Mouse (Mus musculus) embryonic fibroblast, embryonic 13.5 days (primary cell): ENCODE measurements around the gene Adcyap1r1. TPM values are rescaled to one million over a fixed set of nuclear protein-coding genes. Genes with fewer than 3 reads are reported as not detected.

ENCODE experiments used
- H3K27ac ChIP-seq: 2 replicates; pipeline ENCODE4 v1.5.1; 2012; ENCODE audit warnings: low read length, control low read depth, inconsistent platforms; ENCODE audit not compliant: insufficient read depth
- H3K4me1 ChIP-seq: 2 replicates; pipeline ENCODE4 v1.6.1; 2011; ENCODE audit warnings: low read length; ENCODE audit not compliant: control insufficient read depth, insufficient read depth
- H3K4me3 ChIP-seq: 2 replicates; pipeline ENCODE4 v1.5.1; 2011; ENCODE audit warnings: mild to moderate bottlenecking, control low read depth, low read length; ENCODE audit not compliant: insufficient read depth
- CTCF ChIP-seq: IDR thresholded peaks from 2 replicates; pipeline ENCODE4 v1.5.1; 2011; ENCODE audit warnings: mild to moderate bottlenecking, control low read depth, low read length, moderate library complexity, borderline replicate concordance; ENCODE audit not compliant: insufficient read depth
- POLR2A ChIP-seq: IDR thresholded peaks from 2 replicates; pipeline ENCODE4 v1.6.1; 2011; ENCODE audit warnings: low read depth, mild to moderate bottlenecking, control low read depth, low read length, moderate library complexity
- polyA plus RNA-seq: library from polyadenylated mRNA; stranded (reverse); fragments of >200 nt; gene quantifications from 2 replicates; pipeline ENCODE4 v1.2.4, GENCODE M21; 2011; ENCODE audit warnings: low read depth; ENCODE audit not compliant: missing spikeins, insufficient read length

The Adcyap1r1 gene
- 1.5 and 4.2 TPM in 2 replicates for polyA plus RNA-seq

DNA sequence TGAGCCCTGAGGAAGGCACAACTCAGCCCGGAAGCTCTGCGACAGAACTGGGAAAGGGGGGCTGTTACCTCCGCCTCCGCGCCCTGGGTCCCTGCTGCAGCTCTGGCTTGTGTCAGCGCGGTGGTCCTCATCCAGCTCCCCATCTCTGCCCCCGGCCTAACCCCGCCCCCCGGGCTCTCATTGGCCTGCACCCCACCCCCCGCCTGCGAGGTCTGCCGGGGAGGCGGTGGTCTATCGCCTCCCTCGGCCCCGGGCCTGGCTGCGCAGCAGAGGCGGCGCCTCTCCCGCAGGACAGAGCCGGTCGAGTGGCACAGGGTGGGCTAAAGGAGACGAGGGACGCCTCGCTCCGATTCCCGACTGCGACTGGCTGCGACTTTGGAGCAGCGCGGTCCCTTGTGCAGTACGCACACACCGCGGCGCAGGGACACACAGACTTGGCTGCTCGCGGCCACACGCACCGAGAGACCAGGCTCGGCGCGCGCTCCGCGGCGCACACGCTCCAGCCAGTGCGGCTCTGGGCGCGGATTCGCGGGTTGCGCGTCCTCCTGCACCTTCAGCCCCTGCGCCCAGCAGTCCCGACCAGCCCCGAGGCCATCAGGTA is at the start of gene Adcyap1r1:
Gene Adcyap1r1, plus strand, starts transcription at position 208 of the 601 bp plus-strand sequence.
- Histone ChIP-seq H3K4me1 (peaks cover 2% of the 10 kb centered on the region; the same call in 1 of the 2 replicates), H3K4me3 (peak within 1 kb of the TSS; percentile 48), H3K27ac (no peak within 1 kb of the TSS)
- TF ChIP-seq POLR2A (no peak), CTCF (no peak)

DNA sequence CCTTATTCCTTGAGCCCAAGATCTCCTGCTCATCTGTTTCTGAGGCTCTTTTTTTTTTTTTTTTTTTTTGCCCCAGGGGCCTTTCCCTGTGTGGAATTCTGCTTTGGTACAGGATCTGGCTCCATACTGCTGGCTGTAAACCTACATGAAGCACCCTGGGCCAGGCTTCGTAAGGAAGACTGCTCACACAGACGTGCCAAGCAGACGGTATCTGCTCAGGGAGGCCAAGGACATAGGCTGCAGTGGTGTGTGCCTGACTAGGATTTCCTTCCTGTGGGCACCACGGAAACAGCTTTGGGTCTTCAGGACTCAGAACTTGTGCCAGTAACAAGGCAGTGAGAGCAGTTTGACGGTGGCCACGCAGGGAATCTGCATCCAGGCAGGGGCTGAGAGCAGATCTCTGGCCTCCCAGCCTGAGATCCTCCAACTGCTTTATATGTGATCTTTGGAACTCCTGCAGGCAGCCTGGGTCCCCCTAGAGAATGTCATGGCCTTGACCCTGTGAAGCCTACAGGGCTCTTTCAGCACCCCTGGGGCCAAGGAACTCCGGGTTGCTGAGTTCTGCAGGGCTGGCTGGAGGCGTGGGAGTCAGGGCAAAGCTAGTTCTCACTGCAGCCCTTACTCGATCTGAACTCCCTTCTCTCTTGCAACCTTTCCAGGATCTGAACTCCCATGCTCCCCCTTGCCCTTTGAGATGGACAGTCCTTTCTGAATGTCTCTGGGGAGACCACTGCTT is 49.6 kb upstream of the Adcyap1r1 start:
- H3K4me1 ChIP-seq, result no peaks in the 10 kb centered on the region; the same call in 1 of the 2 replicates
- H3K4me3 ChIP-seq, result no peak overlapping the region
- no peak overlapping the region for H3K27ac ChIP-seq
- TF ChIP-seq CTCF, result no peak
- TF ChIP-seq POLR2A, result no peak

DNA sequence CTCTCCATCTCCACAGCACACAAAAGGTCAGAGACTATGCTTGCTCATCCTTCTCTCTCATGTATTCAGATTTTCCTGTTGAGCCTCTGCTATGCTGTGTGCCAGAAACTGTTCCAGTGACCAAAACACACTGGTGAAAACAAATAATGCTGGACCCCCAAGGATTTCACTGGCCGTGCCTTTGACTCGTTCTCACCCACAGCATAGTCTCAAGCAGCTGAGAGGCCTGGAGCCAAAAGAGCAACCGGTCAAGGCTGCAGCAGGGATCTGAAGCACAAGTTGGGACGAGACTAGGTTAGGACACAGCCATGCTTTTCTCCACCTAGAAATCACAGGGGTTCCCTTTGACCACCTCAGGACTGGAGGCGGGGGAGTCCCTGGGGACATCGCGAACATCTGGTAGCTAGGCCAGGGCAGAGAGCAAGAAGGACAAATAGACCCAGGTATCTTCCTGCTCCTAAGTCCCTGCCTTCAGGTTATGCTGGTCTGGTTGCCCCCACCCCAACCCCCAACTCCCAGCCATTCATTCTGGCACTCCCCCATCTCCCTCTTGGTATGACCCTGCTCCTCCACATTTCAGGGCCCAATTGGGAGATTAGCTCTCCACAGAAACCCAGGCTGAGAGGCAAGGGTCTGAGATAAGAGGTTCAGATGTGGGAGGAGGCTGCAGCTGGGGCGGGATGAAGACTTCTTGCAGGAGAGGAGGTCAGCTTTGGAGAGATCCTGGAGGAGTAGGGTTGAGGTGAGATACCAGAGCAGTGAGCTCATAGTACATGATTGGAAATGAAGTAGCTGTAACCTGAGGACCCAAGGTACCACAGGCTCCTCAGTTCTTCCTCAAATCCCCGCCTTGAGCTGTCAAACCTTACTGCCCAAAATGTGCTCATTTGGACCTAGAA is 48.1 kb upstream of the Adcyap1r1 start:
- H3K4me3 ChIP-seq, result no peak overlapping the region
- no peaks in the 10 kb centered on the region; the same call in 1 of the 2 replicates for H3K4me1 ChIP-seq
- TF ChIP-seq POLR2A, result no peak
- TF ChIP-seq CTCF, result no peak
- no peak overlapping the region for H3K27ac ChIP-seq

DNA sequence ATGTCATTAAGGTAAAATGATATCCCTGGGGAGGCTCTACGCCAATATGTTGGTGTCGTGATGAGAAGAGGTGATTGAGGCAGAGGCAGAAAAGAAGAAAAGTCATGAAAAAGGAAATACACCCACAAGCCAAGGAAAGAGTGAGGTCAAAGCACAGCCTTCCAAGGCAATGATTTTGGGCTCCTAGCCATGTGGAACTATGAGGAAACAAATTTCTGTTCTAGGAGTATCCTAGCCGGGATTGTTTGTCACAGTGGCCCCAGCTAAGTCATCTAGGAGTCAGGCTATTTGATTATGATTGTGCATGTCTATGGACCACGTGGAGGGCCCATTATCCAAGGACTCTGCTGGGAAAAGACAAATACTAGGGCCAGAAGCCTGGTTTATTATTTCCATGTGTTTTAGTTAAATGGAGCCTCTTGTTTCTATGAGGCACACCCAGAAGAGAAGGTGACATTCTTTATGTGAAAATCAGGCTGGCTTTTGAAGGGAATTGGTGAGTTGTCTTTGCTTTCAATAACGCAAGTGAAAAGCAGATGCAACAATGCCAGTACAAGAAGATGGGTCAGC is 47.3 kb upstream of the Adcyap1r1 start:
- Histone ChIP-seq H3K27ac (no peak overlapping the region), H3K4me1 (no peaks in the 10 kb centered on the region; the same call in 1 of the 2 replicates), H3K4me3 (no peak overlapping the region)
- TF ChIP-seq CTCF (no peak), POLR2A (no peak)

DNA sequence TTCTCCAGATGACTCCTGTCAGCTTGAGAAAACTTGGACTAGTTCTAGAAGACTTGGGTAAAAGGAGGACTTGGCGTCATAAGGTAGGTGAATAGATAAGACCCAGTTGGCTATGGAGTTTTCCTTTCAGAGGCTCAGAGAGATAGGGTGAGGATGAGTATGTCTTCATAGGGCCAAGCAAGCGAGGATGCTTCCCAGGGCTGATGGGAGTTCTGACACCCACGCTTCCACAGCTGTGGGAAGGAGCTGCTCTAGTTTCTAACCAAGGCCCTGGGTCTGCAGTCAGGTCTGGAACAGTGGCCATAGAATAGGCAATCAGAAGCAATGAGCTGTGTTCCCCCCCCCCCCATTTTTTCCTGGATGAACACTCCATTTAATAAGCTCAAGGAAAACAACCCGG is 44.4 kb upstream of the Adcyap1r1 start:
- H3K4me3 ChIP-seq, result no peak overlapping the region
- no peak overlapping the region for H3K27ac ChIP-seq
- H3K4me1 ChIP-seq, result peaks cover 6% of the 10 kb centered on the region
- TF ChIP-seq POLR2A (no peak), CTCF (no peak)

DNA sequence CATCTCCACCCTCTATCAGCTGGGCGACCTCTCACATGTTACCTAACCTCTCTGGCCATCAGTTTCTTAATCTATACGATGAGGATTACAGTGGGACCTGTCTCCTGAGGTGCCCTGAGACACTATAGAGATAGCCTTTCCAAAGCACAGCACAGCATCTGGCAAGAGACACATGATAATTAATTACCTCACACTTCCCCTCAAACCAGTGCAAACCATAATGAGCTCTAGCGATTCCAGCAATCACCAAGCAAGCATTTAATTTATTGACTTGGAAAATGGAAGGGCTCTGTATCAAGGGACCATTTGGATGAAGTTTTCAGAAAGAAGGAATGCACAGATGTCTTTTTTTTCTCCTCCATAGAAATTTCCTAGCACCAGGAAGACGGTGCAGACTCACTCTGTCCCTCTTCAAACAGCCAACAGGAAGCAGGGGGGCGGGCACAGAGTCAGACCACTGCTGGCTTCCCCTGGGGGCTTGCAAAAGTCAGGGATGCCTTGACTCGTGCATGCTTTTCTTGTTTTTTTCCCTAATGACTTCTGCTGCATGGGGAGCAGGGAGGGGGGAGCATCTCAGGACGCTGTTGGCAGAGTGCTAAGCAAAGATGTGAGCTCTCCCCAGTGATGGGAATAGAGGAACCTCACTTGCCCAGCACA is 41.5 kb upstream of the Adcyap1r1 start:
- Histone ChIP-seq H3K4me3 (no peak overlapping the region), H3K27ac (no peak overlapping the region), H3K4me1 (peaks cover 6% of the 10 kb centered on the region)
- no peak for TF ChIP-seq CTCF
- no peak for TF ChIP-seq POLR2A

DNA sequence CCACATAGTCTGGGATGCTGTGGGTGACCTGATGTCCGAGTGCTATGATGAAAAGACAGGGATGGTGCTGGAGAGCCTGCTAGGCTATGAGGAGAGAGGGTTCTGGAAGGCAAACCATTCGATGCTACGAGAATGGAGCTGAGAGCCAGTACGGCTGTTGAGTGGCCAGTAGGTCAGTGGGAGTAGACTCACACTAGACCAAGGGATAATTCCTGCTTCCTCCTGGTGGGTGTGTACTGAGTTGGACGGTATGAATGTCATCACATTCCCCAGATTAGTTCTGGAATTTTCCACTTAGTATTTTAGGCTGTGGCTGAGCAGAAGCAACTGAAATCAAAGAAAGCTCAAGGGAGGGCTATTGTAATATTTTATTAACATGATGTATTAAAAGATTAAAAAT is 40.8 kb upstream of the Adcyap1r1 start:
- TF ChIP-seq POLR2A (no peak), CTCF (no peak)
- peaks cover 6% of the 10 kb centered on the region for H3K4me1 ChIP-seq
- H3K27ac ChIP-seq, result no peak overlapping the region
- no peak overlapping the region for H3K4me3 ChIP-seq

DNA sequence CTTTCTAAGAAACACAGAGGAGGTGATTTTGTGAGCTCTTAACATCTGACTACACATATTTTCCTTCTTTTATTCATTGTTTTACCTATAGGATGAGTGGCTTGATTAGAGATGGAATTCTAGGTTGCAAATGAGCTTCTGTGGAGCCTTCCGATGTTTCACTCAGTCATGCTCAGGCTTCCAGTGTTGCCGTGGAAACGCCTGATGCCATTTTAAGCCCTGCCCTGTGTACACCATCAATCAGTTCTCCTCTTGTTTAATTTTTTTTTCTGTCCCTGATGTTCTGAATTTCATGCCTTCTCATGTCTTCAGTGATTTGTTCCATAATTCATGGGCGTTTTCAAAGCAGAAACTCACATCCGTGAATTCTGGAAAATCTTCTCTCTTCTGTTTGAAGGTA is 35.6 kb upstream of the Adcyap1r1 start:
- Histone ChIP-seq H3K4me1 (peaks cover 3% of the 10 kb centered on the region; the same call in 1 of the 2 replicates), H3K4me3 (no peak overlapping the region), H3K27ac (no peak overlapping the region)
- TF ChIP-seq CTCF (no peak), POLR2A (no peak)
